Mouse (Mus musculus) bone marrow, adult 2 months (tissue): ENCODE measurements around the gene Ccdc175. TPM values are rescaled to one million over a fixed set of nuclear protein-coding genes. Genes with fewer than 3 reads are reported as not detected.

Source experiments
- H3K27ac ChIP-seq: fragments of 200-500 bp; 2 replicates; pipeline ENCODE4 v1.5.1; 2012; ENCODE audit warnings: low read depth, mild to moderate bottlenecking, control low read depth, inconsistent platforms, low read length; ENCODE audit not compliant: control insufficient read depth, poor library complexity, insufficient read depth
- H3K4me1 ChIP-seq: fragments of 200-500 bp; 2 replicates; pipeline ENCODE4 v1.6.1; 2011; ENCODE audit warnings: low read length; ENCODE audit not compliant: control insufficient read depth, insufficient read depth
- H3K4me3 ChIP-seq: fragments of 200-500 bp; replicated peaks from 2 replicates; pipeline ENCODE3; 2011; ENCODE audit warnings: mild to moderate bottlenecking, low read depth, low read length, control low read depth; ENCODE audit not compliant: control insufficient read depth
- CTCF ChIP-seq: fragments of 200-500 bp; IDR thresholded peaks from 2 replicates; pipeline ENCODE4 v1.5.1; 2011; ENCODE audit warnings: low read length, control low read depth; ENCODE audit not compliant: control insufficient read depth, insufficient read depth
- POLR2A ChIP-seq: fragments of 200-500 bp; IDR thresholded peaks from 2 replicates; pipeline ENCODE4 v1.6.1; 2011; ENCODE audit warnings: low read depth, mild to moderate bottlenecking, control low read depth, low read length, borderline replicate concordance; ENCODE audit not compliant: control insufficient read depth
- WGBS: fragments of 180-500 bp; shearing (Covaris S2); methylation state at CpG from one replicate; pipeline ENCODE4 v1.1.7; 2018; 5-methylcytosine and 5-hydroxymethylcytosine counted together
- polyA plus RNA-seq: library from polyadenylated mRNA; stranded (reverse); fragments of >200 nt; gene quantifications from 2 replicates; pipeline ENCODE4 v1.2.4, GENCODE M21; 2011; ENCODE audit warnings: low replicate concordance; ENCODE audit not compliant: missing spikeins, insufficient read depth, insufficient read length

Ccdc175 gene
- polyA plus RNA-seq, 1 experiment = not detected

DNA sequence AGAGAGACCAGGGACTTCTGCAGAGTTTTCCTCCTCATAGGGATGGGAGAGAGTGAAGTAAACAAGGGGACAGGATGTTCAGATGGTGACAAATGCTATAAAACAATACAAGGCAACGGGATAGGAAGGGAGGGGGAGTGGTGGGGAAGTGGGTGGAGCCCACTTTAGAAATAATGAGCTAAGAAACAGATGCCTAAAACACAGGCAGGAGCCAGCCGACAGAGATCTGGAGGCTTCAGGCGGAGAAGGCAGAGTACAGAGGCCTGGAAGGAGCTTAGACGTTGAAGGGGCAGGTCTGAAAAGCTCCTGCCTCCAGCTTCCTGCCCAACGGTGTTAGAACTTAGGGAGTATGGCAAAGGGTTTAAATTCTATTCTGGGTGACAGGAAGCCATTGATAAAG, 28.7 kb upstream of the Ccdc175 start:
- WGBS = 23% methylated on average over 5 of the region's 5 CpGs
- Histone ChIP-seq H3K4me1 (no peaks in the 10 kb centered on the region), H3K27ac (no peak overlapping the region), H3K4me3 (no peak overlapping the region)
- TF ChIP-seq POLR2A (no peak), CTCF (no peak)

- WGBS = 78% methylated on average over 3 of the region's 3 CpGs
- TF ChIP-seq CTCF (no peak), POLR2A (no peak)
- H3K4me1 ChIP-seq = no peaks in the 10 kb centered on the region
- H3K4me3 ChIP-seq = no peak overlapping the region
- no peak overlapping the region for H3K27ac ChIP-seq
These were observed 16.0 kb upstream of the Ccdc175 start for GRCm38 (mm10) chr12:72200828-72201227.

DNA sequence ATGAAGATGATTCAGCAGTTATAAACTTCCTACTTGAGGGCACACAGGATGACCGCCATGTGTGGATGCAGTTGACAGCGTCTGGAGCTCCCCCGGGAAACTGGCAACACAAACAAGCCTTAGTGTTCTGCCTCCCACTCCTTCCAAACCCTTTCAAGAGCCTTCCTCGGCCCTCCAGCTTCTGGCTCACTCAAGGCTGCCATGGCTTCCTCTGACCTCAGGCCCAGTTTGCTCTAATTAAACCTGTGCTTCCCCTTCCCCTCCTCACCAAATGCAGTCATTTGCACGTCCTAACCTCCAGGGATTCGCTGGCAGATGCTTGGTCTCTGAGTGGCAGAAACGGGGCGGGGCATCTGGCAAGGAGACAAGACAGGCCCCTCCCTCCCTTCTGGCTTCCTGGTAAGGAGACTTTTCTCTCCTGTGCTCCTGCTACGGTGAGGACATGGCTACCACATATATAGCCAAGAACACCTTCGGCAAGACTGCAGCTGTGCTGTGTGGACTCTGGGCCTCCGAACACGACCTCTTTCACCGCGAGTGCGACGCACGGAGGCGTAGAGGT, 13.2 kb upstream of the Ccdc175 start:
- WGBS = 57% methylated on average over 18 of the region's 18 CpGs
- TF ChIP-seq POLR2A (no peak), CTCF (no peak)
- Histone ChIP-seq H3K27ac (no peak overlapping the region), H3K4me3 (no peak overlapping the region), H3K4me1 (no peaks in the 10 kb centered on the region)

DNA sequence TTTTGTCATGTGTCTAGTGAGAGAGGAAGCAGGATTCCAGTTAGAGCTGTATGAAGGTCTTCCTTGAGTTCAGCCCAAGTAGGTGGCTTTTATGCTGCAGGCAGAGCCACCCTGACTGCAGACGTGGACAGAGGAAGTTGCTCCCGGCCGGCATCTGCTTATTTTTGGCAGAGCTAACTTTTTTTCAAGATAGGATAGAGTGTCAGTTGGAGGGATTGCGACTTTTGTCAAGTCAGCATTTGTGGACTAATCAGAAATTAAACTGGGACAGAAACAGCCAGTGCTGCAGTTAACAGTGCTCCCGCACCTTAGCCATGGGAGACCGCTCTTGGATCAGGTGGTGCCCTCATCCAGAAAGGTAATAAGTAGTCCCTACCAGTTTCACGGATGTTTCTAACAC, 12.6 kb upstream of the Ccdc175 start:
- Histone ChIP-seq H3K27ac (no peak overlapping the region), H3K4me3 (no peak overlapping the region), H3K4me1 (no peaks in the 10 kb centered on the region)
- TF ChIP-seq POLR2A = no peak
- no peak for TF ChIP-seq CTCF
- WGBS = 61% methylated on average over 7 of the region's 7 CpGs

- H3K27ac ChIP-seq = no peak overlapping the region
- TF ChIP-seq POLR2A (no peak), CTCF (no peak)
- H3K4me1 ChIP-seq = no peaks in the 10 kb centered on the region
- 72% methylated on average over 4 of the region's 4 CpGs for WGBS
- no peak overlapping the region for H3K4me3 ChIP-seq
These were observed 5.3 kb downstream of the Ccdc175 start for GRCm38 (mm10) chr12:72179561-72179960.

GRCm38 (mm10) chr12:72178322-72178721, 6.5 kb downstream of the Ccdc175 start:
- no peak overlapping the region for H3K4me3 ChIP-seq
- H3K27ac ChIP-seq = no peak overlapping the region
- 82% methylated on average over 3 of the region's 3 CpGs for WGBS
- TF ChIP-seq POLR2A (no peak), CTCF (no peak)
- H3K4me1 ChIP-seq = no peaks in the 10 kb centered on the region

- TF ChIP-seq POLR2A (no peak), CTCF (no peak)
- Histone ChIP-seq H3K27ac (no peak overlapping the region), H3K4me3 (no peak overlapping the region), H3K4me1 (no peaks in the 10 kb centered on the region)
- 79% methylated on average over 4 of the region's 4 CpGs for WGBS
These were observed 26.4 kb downstream of the Ccdc175 start for GRCm38 (mm10) chr12:72158421-72158820.

GRCm38 (mm10) chr12:72150786-72151185, 34.0 kb downstream of the Ccdc175 start:
- H3K4me3 ChIP-seq = no peak overlapping the region
- WGBS = 81% methylated on average over 4 of the region's 4 CpGs
- H3K27ac ChIP-seq = no peak overlapping the region
- no peaks in the 10 kb centered on the region for H3K4me1 ChIP-seq
- TF ChIP-seq POLR2A = no peak
- TF ChIP-seq CTCF = no peak

DNA sequence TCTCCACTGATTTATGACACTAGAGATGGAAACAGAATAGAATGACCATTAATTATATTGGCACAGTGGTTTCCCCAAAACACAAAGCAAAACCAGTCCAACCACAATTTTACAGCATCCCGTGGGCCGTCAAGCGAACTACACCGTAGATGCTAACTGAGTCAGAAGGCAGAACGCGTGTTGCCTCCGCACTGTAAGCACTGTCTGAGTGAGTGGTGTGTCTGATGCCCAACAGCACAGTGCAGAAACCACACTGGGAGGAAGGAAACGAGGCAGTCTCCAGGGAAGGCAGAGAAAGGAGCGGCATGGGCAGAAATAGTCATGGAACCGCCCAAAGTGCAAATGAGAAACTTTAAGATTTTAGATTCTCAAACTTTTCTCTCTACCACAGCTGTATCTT, 55.6 kb downstream of the Ccdc175 start:
- no peaks in the 10 kb centered on the region for H3K4me1 ChIP-seq

More for the DNA sequence above, 55.6 kb downstream of the Ccdc175 start:
- TF ChIP-seq CTCF = no peak
- no peak for TF ChIP-seq POLR2A
- H3K4me3 ChIP-seq = no peak overlapping the region
- no peak overlapping the region for H3K27ac ChIP-seq
- 72% methylated on average over 10 of the region's 10 CpGs for WGBS
